In the genomic region with DNA sequence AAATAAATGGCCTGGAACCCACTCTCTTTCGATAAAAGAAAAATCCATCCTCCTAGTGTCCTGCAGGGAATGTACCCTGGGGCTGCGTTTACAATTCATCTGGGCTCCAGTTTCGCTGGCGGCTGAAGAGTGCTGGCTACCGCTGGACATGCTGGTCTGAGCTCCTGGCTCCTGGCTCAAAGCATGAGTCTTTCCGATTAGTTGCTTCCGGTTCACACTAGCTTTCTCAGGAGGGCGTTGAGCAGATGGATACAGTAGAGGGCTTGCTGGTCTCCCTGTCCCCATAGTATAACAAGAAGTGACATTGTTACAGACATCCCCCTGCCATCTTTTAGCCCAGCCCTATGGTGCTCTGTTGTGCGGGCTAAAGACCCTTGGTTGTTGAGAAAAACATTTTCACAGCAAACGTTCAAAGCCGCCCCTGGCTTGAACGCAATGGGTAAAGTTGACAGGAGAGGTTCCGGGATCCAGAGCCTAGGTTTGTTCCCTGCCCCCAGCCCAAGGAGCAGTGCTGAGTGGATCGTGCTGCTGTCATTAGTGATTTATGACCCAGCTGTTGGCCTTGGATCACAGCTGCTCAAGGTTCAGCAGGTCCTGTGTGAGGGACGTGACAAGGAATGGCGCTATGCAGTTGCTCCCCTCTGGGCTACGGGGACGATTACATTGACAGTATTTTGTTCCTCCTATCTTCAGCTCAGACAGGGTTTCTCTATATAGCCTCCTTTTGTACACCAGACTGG, we compare ENCODE assay signal across 9 mouse cellular contexts. TPM values are rescaled to one million over a fixed set of nuclear protein-coding genes. Genes with fewer than 3 reads are reported as not detected.
DNase-seq lines count a peak whose midpoint lies in the region; ATAC-seq lines count a peak whose summit lies in the region.
"Had no signal": no experiment of that assay in that cellular context is flagged by ENCODE, and none has a peak within 500 bp of the region (broad histone marks: within the 10 kb centered on the region; RNA-seq: fewer than 3 reads in every experiment).

No protein-coding gene starts in this region.

- H3K9me3 ChIP-seq in heart, embryonic 10.5 days, result no peaks in the 10 kb centered on the region
- no peaks in the 10 kb centered on the region for H3K9me3 ChIP-seq in intestine, embryonic 16.5 days (ENCODE audit: control insufficient read depth, low read length)
- no peaks in the 10 kb centered on the region for H3K9me3 ChIP-seq in midbrain, embryonic 14.5 days (ENCODE audit: control insufficient read depth, low read length)

- WGBS in heart, embryonic 10.5 days, result 65% methylated on average over 18 of the region's 18 CpGs
- WGBS in intestine, embryonic 16.5 days, result 32% methylated on average over 18 of the region's 18 CpGs
- WGBS in midbrain, embryonic 14.5 days, result 74% methylated on average over 18 of the region's 18 CpGs

- H3K27ac ChIP-seq in heart, embryonic 10.5 days, result no peak overlapping the region
- H3K27ac ChIP-seq in intestine, embryonic 16.5 days (ENCODE audit: low read length), result peak overlapping the region; percentile 85
- H3K27ac ChIP-seq in midbrain, embryonic 14.5 days (replicated peaks; ENCODE audit: low read depth, low read length), result no peak overlapping the region
- H3K27ac ChIP-seq: liver, embryonic 14.5 days had no signal

- peak; percentile 90 for DNase-seq in heart, adult 11 months
- no peak for DNase-seq in heart, embryonic 10.5 days (ENCODE audit: low spot score)
- DNase-seq in adrenal gland, postnatal 14 days, result peak; percentile 74
- DNase-seq in neural tube, embryonic 10.5 days (ENCODE audit: extremely low spot score, low spot score), result peak; percentile 50
- DNase-seq in layer of hippocampus, adult 9-10 months (ENCODE audit: low spot score), result no peak
- DNase-seq in midbrain, embryonic 14.5 days, result no peak
- DNase-seq in retina, postnatal 1 day, result no peak

- no peaks in the 10 kb centered on the region for H3K27me3 ChIP-seq in heart, embryonic 10.5 days (ENCODE audit: insufficient read depth, poor library complexity, severe bottlenecking)
- no peaks in the 10 kb centered on the region for H3K27me3 ChIP-seq in intestine, embryonic 16.5 days (replicated peaks; ENCODE audit: control insufficient read depth, insufficient read depth, low read length)
- no peaks in the 10 kb centered on the region for H3K27me3 ChIP-seq in midbrain, embryonic 14.5 days (ENCODE audit: control insufficient read depth, insufficient read depth, low read length)

- 0 out of 2 replicates have a peak, but pooled peaks cover 7% of the 10 kb centered on the region for H3K4me1 ChIP-seq in heart, embryonic 10.5 days
- peaks cover 2% of the 10 kb centered on the region; the same call in 1 of the 2 replicates for H3K4me1 ChIP-seq in intestine, embryonic 16.5 days (ENCODE audit: control insufficient read depth, insufficient read depth, low read length)
- H3K4me1 ChIP-seq in midbrain, embryonic 14.5 days (ENCODE audit: control insufficient read depth, insufficient read depth, low read length), result no peaks in the 10 kb centered on the region

- H3K4me2 ChIP-seq in intestine, embryonic 16.5 days (ENCODE audit: low read depth, low read length), result peak overlapping the region; percentile 37
- H3K4me2 ChIP-seq in midbrain, embryonic 14.5 days (ENCODE audit: low read length), result no peak overlapping the region

- no peak overlapping the region for H3K4me3 ChIP-seq in heart, embryonic 10.5 days
- peak overlapping the region; percentile 24 for H3K4me3 ChIP-seq in intestine, embryonic 16.5 days (ENCODE audit: low read length)
- no peak overlapping the region for H3K4me3 ChIP-seq in midbrain, embryonic 14.5 days (replicated peaks; ENCODE audit: low read depth, low read length)

- ATAC-seq in intestine, embryonic 16.5 days, result peak; percentile 95
- no peak for ATAC-seq in midbrain, embryonic 14.5 days (ENCODE audit: low FRiP score, low TSS enrichment)

- peak overlapping the region; percentile 49 for H3K9ac ChIP-seq in intestine, embryonic 16.5 days (ENCODE audit: low read depth, low read length)
- no peak overlapping the region for H3K9ac ChIP-seq in midbrain, embryonic 14.5 days (replicated peaks; ENCODE audit: low read length)
- H3K9ac ChIP-seq: liver, embryonic 14.5 days had no signal

- no peaks in the 10 kb centered on the region for H3K36me3 ChIP-seq in heart, embryonic 10.5 days
- H3K36me3 ChIP-seq in intestine, embryonic 16.5 days (ENCODE audit: control insufficient read depth, insufficient read depth, low read length), result no peaks in the 10 kb centered on the region
- H3K36me3 ChIP-seq in midbrain, embryonic 14.5 days (ENCODE audit: control insufficient read depth, insufficient read depth, low read length), result no peaks in the 10 kb centered on the region

RNA-seq across cellular contexts. Expression of gene Ep300, which starts 30.4 kb away (rescaled TPM):
- polyA plus RNA-seq in heart, embryonic 10.5 days (2016; fragmentation: Nextera tagmentation; extraction: Ambion mirVana), result 15.0 and 25.3 TPM in 2 replicates
- 68.0 and 79.0 TPM in 2 replicates for total RNA-seq in adrenal gland, postnatal 14 days (2021)
- polyA plus RNA-seq in intestine, embryonic 16.5 days (2015; fragmentation: Nextera tagmentation; extraction: Ambion mirVana), result 9.9 and 13.1 TPM in 2 replicates
- polyA plus RNA-seq in midbrain, embryonic 14.5 days (2014; fragmentation: Nextera tagmentation; extraction: Ambion mirVana), result 22.3 and 28.5 TPM in 2 replicates

Comparison
In these comparisons a context has a peak if more than half of its experiments do, and no peak if none do; other contexts are left out.
1. DNase-seq: peak in heart, adult 11 months (single experiment), adrenal gland, postnatal 14 days (single experiment) and neural tube, embryonic 10.5 days (single experiment); none in heart, embryonic 10.5 days (single experiment), layer of hippocampus, adult 9-10 months (single experiment), midbrain, embryonic 14.5 days (single experiment) and retina, postnatal 1 day (single experiment).